Mouse (Mus musculus) 3134 (cell line): ENCODE data around the gene Zfand4.
"Not testable (repeated sequence)": the region's sequence is repeated elsewhere in the genome, so short reads cannot be mapped to it uniquely, and the experiment has no call there.

Experiments
- DNase-seq: peaks from one replicate; pipeline ENCODE4 v3.0.0-alpha.2; 2011; ENCODE audit warnings: low spot score; ENCODE audit not compliant: insufficient read length; ENCODE audit errors: extremely low read depth

Gene Zfand4

GRCm38 (mm10) chr6:116264018-116264651 is at the start of gene Zfand4:
Gene Zfand4, plus strand, starts transcription at chr6:116264222.
- peak; percentile 91 for DNase-seq

- no peak for DNase-seq
Observed at GRCm38 (mm10) chr6:116227767-116228166, 36.3 kb upstream of the Zfand4 start.

GRCm38 (mm10) chr6:116228785-116229525 is 35.1 kb upstream of the Zfand4 start:
- peak; percentile 42 for DNase-seq

GRCm38 (mm10) chr6:116234821-116235220 is 29.2 kb upstream of the Zfand4 start:
- not testable (repeated sequence) for DNase-seq

GRCm38 (mm10) chr6:116235336-116235735 is 28.7 kb upstream of the Zfand4 start:
- DNase-seq: no peak

- DNase-seq: no peak
Observed at GRCm38 (mm10) chr6:116238083-116238482, 25.9 kb upstream of the Zfand4 start.

- DNase-seq: peak; percentile 38
Observed at GRCm38 (mm10) chr6:116240371-116240770, 23.7 kb upstream of the Zfand4 start.

GRCm38 (mm10) chr6:116259649-116260048 is 4.4 kb upstream of the Zfand4 start:
- DNase-seq: no peak

GRCm38 (mm10) chr6:116260481-116260880 is 3.5 kb upstream of the Zfand4 start:
- DNase-seq: no peak

GRCm38 (mm10) chr6:116262824-116263223 is 1.2 kb upstream of the Zfand4 start:
- DNase-seq: no peak

- DNase-seq: peak; percentile 34
Observed at GRCm38 (mm10) chr6:116264836-116265235, 814 bp downstream of the Zfand4 start.

GRCm38 (mm10) chr6:116265603-116266002 is 1.6 kb downstream of the Zfand4 start:
- no peak for DNase-seq

GRCm38 (mm10) chr6:116266273-116267109 is 2.5 kb downstream of the Zfand4 start:
- DNase-seq: peak; percentile 70

GRCm38 (mm10) chr6:116267110-116267423 is 3.0 kb downstream of the Zfand4 start:
- no peak for DNase-seq

- no peak for DNase-seq
Observed at GRCm38 (mm10) chr6:116275695-116276094, 11.7 kb downstream of the Zfand4 start.

- no peak for DNase-seq
Observed at GRCm38 (mm10) chr6:116278679-116279317, 14.8 kb downstream of the Zfand4 start.

GRCm38 (mm10) chr6:116281014-116281413 is 17.0 kb downstream of the Zfand4 start:
- no peak for DNase-seq

GRCm38 (mm10) chr6:116282546-116282945 is 18.5 kb downstream of the Zfand4 start:
- DNase-seq: peak; percentile 35

- DNase-seq: no peak
Observed at GRCm38 (mm10) chr6:116283280-116283679, 19.3 kb downstream of the Zfand4 start.

- DNase-seq: no peak
Observed at GRCm38 (mm10) chr6:116286321-116286720, 22.3 kb downstream of the Zfand4 start.
